Mouse (Mus musculus): ENCODE measurements around the gene Rilpl1. TPM values are rescaled to one million over a fixed set of nuclear protein-coding genes. Genes with fewer than 3 reads are reported as not detected.

The Rilpl1 gene
- 2.1 TPM for polyA plus RNA-seq (2017; shearing (Covaris generic))

GRCm38 (mm10) chr5:124530655-124531582, at the start of gene Rilpl1:
Gene Rilpl1 (minus strand): TSS chr5:124531391.

DNA sequence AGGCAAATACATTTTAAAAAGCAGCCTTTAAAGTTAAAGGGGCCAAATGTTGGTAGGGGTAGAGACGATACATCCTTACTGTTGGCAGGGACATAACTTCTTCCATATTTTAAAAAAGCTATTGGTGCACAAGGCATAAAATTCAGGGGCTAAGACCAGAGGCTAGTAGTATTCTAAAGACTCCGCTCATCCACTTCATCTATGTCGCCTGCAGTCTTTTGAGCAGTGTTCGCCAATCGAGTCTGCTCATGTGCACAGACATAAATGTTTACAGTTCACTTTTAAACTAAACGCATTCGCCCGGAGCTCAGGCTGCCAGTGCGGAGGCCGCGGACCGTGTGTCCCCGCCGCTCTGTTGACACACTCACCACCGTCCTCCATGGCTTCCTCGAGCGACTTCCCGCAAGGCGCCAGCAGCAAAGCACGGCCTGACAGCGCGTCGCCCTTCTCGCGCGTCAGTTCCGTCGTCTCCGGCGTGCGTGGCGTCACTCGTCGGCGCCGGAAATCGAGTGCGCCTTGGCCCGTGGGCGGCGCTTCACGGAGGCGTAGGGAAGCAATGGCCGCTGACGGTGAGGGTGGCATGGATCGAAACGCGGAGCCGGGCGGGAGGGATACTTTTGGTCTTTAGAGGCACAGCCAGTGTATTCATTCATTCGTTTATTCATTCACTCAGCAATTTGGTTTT, 47.6 kb upstream of the Rilpl1 start, which contains the start of the genes Eif2b1 and Gtf2h3:
Eif2b1 (minus strand) TSS at position 499 of the 685 bp plus-strand sequence.
Gtf2h3 (plus strand) TSS at position 508 of the 685 bp plus-strand sequence.

DNA sequence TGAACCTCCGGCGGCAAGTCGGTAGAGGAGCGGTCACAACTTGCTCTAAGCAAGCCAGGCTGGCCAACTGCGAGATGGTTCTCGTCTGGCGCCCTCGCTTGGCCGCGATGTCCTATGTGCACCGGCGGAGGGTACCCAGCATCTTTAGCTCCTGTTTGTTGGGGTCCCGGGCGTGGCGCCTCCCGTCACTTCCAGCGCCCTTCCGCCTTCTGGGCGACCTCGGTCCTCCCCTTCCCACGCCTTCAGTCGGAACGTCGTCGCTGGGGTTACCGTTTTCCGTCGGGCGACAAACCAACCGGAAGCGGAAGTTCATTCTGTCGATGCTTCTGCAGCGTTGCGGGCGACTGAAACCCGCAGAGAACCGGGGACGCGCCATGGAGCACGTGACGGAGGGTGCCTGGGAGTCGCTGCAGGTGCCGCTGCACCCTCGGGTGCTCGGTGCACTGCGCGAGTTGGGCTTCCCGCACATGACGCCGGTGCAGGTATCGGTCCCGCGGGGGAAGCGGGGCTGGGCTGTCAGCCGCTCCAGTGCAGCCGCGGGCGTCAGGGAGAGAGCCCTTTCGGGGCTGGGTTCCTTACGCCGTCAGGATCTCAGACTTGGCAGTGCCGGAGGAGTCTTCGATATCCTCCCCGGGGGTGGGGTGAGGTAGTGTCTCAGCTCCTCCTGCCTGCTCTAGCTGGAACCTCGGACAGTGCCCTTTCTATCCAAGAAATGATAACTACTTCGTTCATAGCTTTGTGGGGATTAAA, 21.5 kb upstream of the Rilpl1 start, which contains the start of gene Ddx55:
Ddx55 (plus strand) TSS at position 307 of the 750 bp plus-strand sequence.

GRCm38 (mm10) chr5:124540383-124540786, 9.2 kb upstream of the Rilpl1 start, which contains the start of gene Tmed2:
Gene Tmed2 (plus strand): TSS chr5:124540695.

GRCm38 (mm10) chr5:124482966-124483654, 48.1 kb downstream of the Rilpl1 start, which contains the start of gene Snrnp35:
Gene Snrnp35 (plus strand): TSS chr5:124483134.

Other genes starting within 250 kb of the Rilpl1 start
- gene Mphosph9, start 203.4 kb downstream of the Rilpl1 start, polyA plus RNA-seq (2017; shearing (Covaris generic)), result 22.7 TPM
- 2.5 TPM for gene 2810006K23Rik, start 203.3 kb downstream of the Rilpl1 start, polyA plus RNA-seq (2017; shearing (Covaris generic))
- 119 TPM for gene Cdk2ap1, start 168.3 kb downstream of the Rilpl1 start, polyA plus RNA-seq (2017; shearing (Covaris generic))
- 102 TPM for gene Sbno1, start 105.4 kb downstream of the Rilpl1 start, polyA plus RNA-seq (2017; shearing (Covaris generic))
- 68.9 TPM for gene Kmt5a, start 91.5 kb downstream of the Rilpl1 start, polyA plus RNA-seq (2017; shearing (Covaris generic))
- 82.7 TPM for gene Rilpl2, start 53.0 kb downstream of the Rilpl1 start, polyA plus RNA-seq (2017; shearing (Covaris generic))
- 7.1 TPM for gene Snrnp35, start 48.3 kb downstream of the Rilpl1 start, polyA plus RNA-seq (2017; shearing (Covaris generic))
- 521 TPM for gene Tmed2, start 9.3 kb upstream of the Rilpl1 start, polyA plus RNA-seq (2017; shearing (Covaris generic))
- 15.8 TPM for gene Ddx55, start 21.5 kb upstream of the Rilpl1 start, polyA plus RNA-seq (2017; shearing (Covaris generic))
- 21.1 TPM for gene Eif2b1, start 47.7 kb upstream of the Rilpl1 start, polyA plus RNA-seq (2017; shearing (Covaris generic))
- 17.5 TPM for gene Gtf2h3, start 47.7 kb upstream of the Rilpl1 start, polyA plus RNA-seq (2017; shearing (Covaris generic))
- 86.0 TPM for gene Atp6v0a2, start 97.2 kb upstream of the Rilpl1 start, polyA plus RNA-seq (2017; shearing (Covaris generic))
- gene Dnah10, start 193.7 kb upstream of the Rilpl1 start, polyA plus RNA-seq (2017; shearing (Covaris generic)), result 0.06 TPM